18 mouse cellular contexts compared by ENCODE assay signal in the genomic region with DNA sequence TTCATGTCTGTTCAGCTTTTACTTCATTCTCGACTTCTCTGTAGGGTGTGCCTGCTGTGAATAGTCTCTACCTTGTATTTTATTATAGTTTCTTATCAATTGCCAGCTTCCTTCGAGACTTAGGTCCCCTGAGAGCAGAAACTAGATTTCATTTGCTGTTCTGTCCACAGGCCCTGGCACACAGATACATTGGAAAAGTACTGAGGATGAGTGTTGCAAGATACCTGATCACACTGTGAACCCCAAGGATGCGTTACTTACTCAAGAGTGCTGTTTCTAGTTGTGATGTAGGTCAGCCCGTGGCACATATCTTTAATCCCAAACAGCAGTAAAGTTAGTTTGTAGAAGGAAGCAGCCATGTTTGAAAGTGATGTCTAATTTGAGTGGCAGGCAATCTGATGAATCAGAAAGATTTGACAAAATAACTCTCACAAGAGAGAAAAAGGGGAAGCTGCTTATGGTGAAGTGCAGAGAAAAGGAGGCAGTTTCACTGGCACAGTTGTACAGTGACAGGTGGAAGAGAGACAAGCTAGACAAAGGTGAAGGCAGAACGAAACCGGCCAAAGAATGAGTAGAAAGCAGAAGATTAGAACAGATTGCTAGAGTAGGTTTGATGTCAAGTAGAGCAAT. TPM values are rescaled to one million over a fixed set of nuclear protein-coding genes. Genes with fewer than 3 reads are reported as not detected.
DNase-seq lines count a peak whose midpoint lies in the region; ATAC-seq and TF ChIP-seq lines count a peak whose summit lies in the region.
"Had no signal": no experiment of that assay in that cellular context is flagged by ENCODE, and none has a peak within 500 bp of the region (broad histone marks: within the 10 kb centered on the region; RNA-seq: fewer than 3 reads in every experiment).

No protein-coding gene starts in this region.

- TF ChIP-seq POLR2A in cerebellum, adult 2 months (IDR thresholded peaks at IDR 0.05; ENCODE audit: borderline replicate concordance, insufficient read depth, low read length): no peak

- H3K9me3 ChIP-seq in hindbrain, embryonic 10.5 days: no peaks in the 10 kb centered on the region
- no peaks in the 10 kb centered on the region for H3K9me3 ChIP-seq in hindbrain, embryonic 11.5 days (ENCODE audit: control insufficient read depth, low read length)
- H3K9me3 ChIP-seq in liver, embryonic 13.5 days (replicated peaks): no peaks in the 10 kb centered on the region
- H3K9me3 ChIP-seq: embryonic facial prominence, embryonic 15.5 days; hindbrain, embryonic 15.5 days had no signal

- no peak for ATAC-seq in hindbrain, embryonic 11.5 days (ENCODE audit: low FRiP score)
- no peak for ATAC-seq in liver, embryonic 13.5 days (ENCODE audit: low read depth)

- no peak overlapping the region for H3K4me2 ChIP-seq in hindbrain, embryonic 11.5 days (replicated peaks; ENCODE audit: low read depth, low read length)
- peak overlapping the region; percentile 93 for H3K4me2 ChIP-seq in liver, embryonic 13.5 days
- H3K4me2 ChIP-seq: embryonic facial prominence, embryonic 15.5 days; hindbrain, embryonic 15.5 days had no signal

- no peak overlapping the region for H3K9ac ChIP-seq in hindbrain, embryonic 11.5 days (ENCODE audit: low read depth, low read length)
- H3K9ac ChIP-seq in liver, embryonic 13.5 days: peak overlapping the region; percentile 59; the same call in 1 of the 2 replicates
- H3K9ac ChIP-seq: embryonic facial prominence, embryonic 15.5 days; hindbrain, embryonic 15.5 days had no signal

- H3K27me3 ChIP-seq in hindbrain, embryonic 10.5 days (ENCODE audit: insufficient read depth, poor library complexity, severe bottlenecking): no peaks in the 10 kb centered on the region
- H3K27me3 ChIP-seq in hindbrain, embryonic 11.5 days (ENCODE audit: control insufficient read depth, insufficient read depth, low read length): no peaks in the 10 kb centered on the region
- H3K27me3 ChIP-seq in liver, embryonic 13.5 days: no peaks in the 10 kb centered on the region
- H3K27me3 ChIP-seq in cerebellum, adult 2 months (ENCODE audit: control insufficient read depth, insufficient read depth, low read length): no peaks in the 10 kb centered on the region
- H3K27me3 ChIP-seq: embryonic facial prominence, embryonic 15.5 days; hindbrain, embryonic 15.5 days had no signal

- H3K36me3 ChIP-seq in hindbrain, embryonic 10.5 days: peaks cover 59% of the 10 kb centered on the region
- H3K36me3 ChIP-seq in hindbrain, embryonic 11.5 days (ENCODE audit: control insufficient read depth, insufficient read depth, low read length): peaks cover 5% of the 10 kb centered on the region; the same call in 1 of the 2 replicates
- H3K36me3 ChIP-seq in liver, embryonic 13.5 days: peaks cover 56% of the 10 kb centered on the region

- WGBS in hindbrain, embryonic 10.5 days: 90% methylated on average over 6 of the region's 6 CpGs
- 90% methylated on average over 6 of the region's 6 CpGs for WGBS in hindbrain, embryonic 11.5 days
- 58% methylated on average over 6 of the region's 6 CpGs for WGBS in liver, embryonic 13.5 days (ENCODE audit: insufficient replicate concordance)
- 48% methylated on average over 6 of the region's 6 CpGs for WGBS in cerebellum, adult 2 months

- DNase-seq in adrenal gland, adult 8-10 months: peak; percentile 39
- no peak for DNase-seq in adrenal gland, adult 18-20 months (ENCODE audit: low spot score in 2 of 2)
- DNase-seq in hindbrain, embryonic 10.5 days (ENCODE audit: low spot score): no peak
- DNase-seq in hindbrain, embryonic 11.5 days (ENCODE audit: low spot score): no peak
- DNase-seq in adrenal gland, postnatal 14 days: peak; percentile 54
- no peak for DNase-seq in liver, embryonic 13.5 days
- no peak for DNase-seq in cerebellum, adult 2 months
- no peak for DNase-seq in left cerebral cortex, adult 18-20 months (ENCODE audit: low spot score in 2 of 2)
- DNase-seq: heart, adult 18-20 months; kidney, postnatal 10 days; lung, adult 2 months; right cerebral cortex, postnatal 14 days; thymus, postnatal 14 days had no signal

- H3K4me1 ChIP-seq in hindbrain, embryonic 10.5 days (replicated peaks): peaks cover 33% of the 10 kb centered on the region
- no peaks in the 10 kb centered on the region; the same call in 1 of the 2 replicates for H3K4me1 ChIP-seq in hindbrain, embryonic 11.5 days (replicated peaks; ENCODE audit: control insufficient read depth, insufficient read depth, low read length)
- H3K4me1 ChIP-seq in liver, embryonic 13.5 days (replicated peaks): peaks cover 44% of the 10 kb centered on the region
- H3K4me1 ChIP-seq in cerebellum, adult 2 months (ENCODE audit: control insufficient read depth, insufficient read depth, low read length): no peaks in the 10 kb centered on the region

- 0 out of 2 replicates have a peak overlapping the region, but pooled peaks have one; percentile 0 for H3K4me3 ChIP-seq in hindbrain, embryonic 10.5 days
- no peak overlapping the region for H3K4me3 ChIP-seq in hindbrain, embryonic 11.5 days (ENCODE audit: low read depth, low read length)
- H3K4me3 ChIP-seq in liver, embryonic 13.5 days (replicated peaks): peak overlapping the region; percentile 84; the same call in 1 of the 2 replicates
- no peak overlapping the region for H3K4me3 ChIP-seq in cerebellum, adult 2 months (replicated peaks; ENCODE audit: insufficient read depth, low read depth, low read length)
- H3K4me3 ChIP-seq: embryonic facial prominence, embryonic 15.5 days; hindbrain, embryonic 15.5 days had no signal

- no peak overlapping the region for H3K27ac ChIP-seq in hindbrain, embryonic 10.5 days
- H3K27ac ChIP-seq in hindbrain, embryonic 11.5 days (ENCODE audit: low read depth, low read length): no peak overlapping the region
- H3K27ac ChIP-seq in liver, embryonic 13.5 days: peak overlapping the region; percentile 32; the same call in 1 of the 2 replicates
- no peak overlapping the region for H3K27ac ChIP-seq in cerebellum, adult 2 months (ENCODE audit: insufficient read depth, low read length)
- H3K27ac ChIP-seq: embryonic facial prominence, embryonic 15.5 days; hindbrain, embryonic 15.5 days had no signal

- TF ChIP-seq CTCF in cerebellum, adult 2 months (IDR thresholded peaks at IDR 0.05; ENCODE audit: borderline replicate concordance, insufficient read depth, low read depth, low read length): no peak

RNA-seq across cellular contexts. Expression of a gene that starts 3.0 kb away (rescaled TPM):
- total RNA-seq in adrenal gland, adult 8-10 months (2022): 10 to 100 TPM; 15.8 to 26.3 (median 19.0) TPM
- 10 to 100 TPM; 12.2 to 15.3 TPM for total RNA-seq in adrenal gland, adult 18-20 months (2021)
- 28.0 and 49.3 TPM in 2 replicates for polyA plus RNA-seq in hindbrain, embryonic 10.5 days (2016; fragmentation: Nextera tagmentation; extraction: Ambion mirVana)
- 31.3 and 36.1 TPM in 2 replicates for polyA plus RNA-seq in hindbrain, embryonic 11.5 days (2014; fragmentation: Nextera tagmentation; extraction: Ambion mirVana)
- 21.6 and 25.2 TPM in 2 replicates for total RNA-seq in adrenal gland, postnatal 14 days (2021)
- polyA plus RNA-seq in liver, embryonic 13.5 days (2015; fragmentation: Nextera tagmentation; extraction: Ambion mirVana): 38.5 and 45.7 TPM in 2 replicates
- 7.9 and 8.6 TPM in 2 replicates for polyA plus RNA-seq in cerebellum, adult 2 months (2012; rRNA removed)
- 10 to 100 TPM; 20.1 to 20.9 TPM for total RNA-seq in left cerebral cortex, adult 18-20 months (2021)

RNA-seq across cellular contexts. Expression of a gene that starts 3.3 kb away (rescaled TPM):
- total RNA-seq in adrenal gland, adult 8-10 months (2022): 100 to 1,000 TPM; 160 to 214 (median 189) TPM
- 100 to 1,000 TPM; 148 to 195 TPM for total RNA-seq in adrenal gland, adult 18-20 months (2021)
- 337 and 446 TPM in 2 replicates for polyA plus RNA-seq in hindbrain, embryonic 10.5 days (2016; fragmentation: Nextera tagmentation; extraction: Ambion mirVana)
- 351 and 390 TPM in 2 replicates for polyA plus RNA-seq in hindbrain, embryonic 11.5 days (2014; fragmentation: Nextera tagmentation; extraction: Ambion mirVana)
- 205 and 214 TPM in 2 replicates for total RNA-seq in adrenal gland, postnatal 14 days (2021)
- polyA plus RNA-seq in liver, embryonic 13.5 days (2015; fragmentation: Nextera tagmentation; extraction: Ambion mirVana): 216 and 252 TPM in 2 replicates
- polyA plus RNA-seq in cerebellum, adult 2 months (2012; rRNA removed): 95.0 and 101 TPM in 2 replicates
- 10 to 100 TPM; 94.1 to 94.2 TPM for total RNA-seq in left cerebral cortex, adult 18-20 months (2021)

RNA-seq across cellular contexts. Expression of a gene that starts 20.1 kb away (rescaled TPM):
- total RNA-seq in adrenal gland, adult 8-10 months (2022): 100 to 1,000 TPM; 124 to 171 (median 156) TPM
- total RNA-seq in adrenal gland, adult 18-20 months (2021): 100 to 1,000 TPM; 115 to 139 TPM
- polyA plus RNA-seq in hindbrain, embryonic 10.5 days (2016; fragmentation: Nextera tagmentation; extraction: Ambion mirVana): 68.9 and 74.9 TPM in 2 replicates
- 77.3 and 82.3 TPM in 2 replicates for polyA plus RNA-seq in hindbrain, embryonic 11.5 days (2014; fragmentation: Nextera tagmentation; extraction: Ambion mirVana)
- 125 and 148 TPM in 2 replicates for total RNA-seq in adrenal gland, postnatal 14 days (2021)
- 54.6 and 55.9 TPM in 2 replicates for polyA plus RNA-seq in liver, embryonic 13.5 days (2015; fragmentation: Nextera tagmentation; extraction: Ambion mirVana)
- 62.0 and 66.2 TPM in 2 replicates for polyA plus RNA-seq in cerebellum, adult 2 months (2012; rRNA removed)
- total RNA-seq in left cerebral cortex, adult 18-20 months (2021): 100 to 1,000 TPM in 1 of 2 experiments, 10 to 100 TPM in 1; 93.8 to 100 TPM

RNA-seq across cellular contexts. Expression of a gene that starts 49.1 kb away (rescaled TPM):
- total RNA-seq in adrenal gland, adult 8-10 months (2022): 10 to 100 TPM; 14.7 to 28.9 (median 21.4) TPM
- total RNA-seq in adrenal gland, adult 18-20 months (2021): 10 to 100 TPM; 14.8 to 16.2 TPM
- polyA plus RNA-seq in hindbrain, embryonic 10.5 days (2016; fragmentation: Nextera tagmentation; extraction: Ambion mirVana): 17.6 and 23.3 TPM in 2 replicates
- polyA plus RNA-seq in hindbrain, embryonic 11.5 days (2014; fragmentation: Nextera tagmentation; extraction: Ambion mirVana): 17.2 and 18.9 TPM in 2 replicates
- total RNA-seq in adrenal gland, postnatal 14 days (2021): 17.1 and 20.7 TPM in 2 replicates
- 6.4 and 10.1 TPM in 2 replicates for polyA plus RNA-seq in liver, embryonic 13.5 days (2015; fragmentation: Nextera tagmentation; extraction: Ambion mirVana)
- polyA plus RNA-seq in cerebellum, adult 2 months (2012; rRNA removed): 19.9 and 20.9 TPM in 2 replicates
- total RNA-seq in left cerebral cortex, adult 18-20 months (2021): 10 to 100 TPM; 21.2 to 22.0 TPM

RNA-seq across cellular contexts. Expression of a gene that starts 49.5 kb away (rescaled TPM):
- not detected for total RNA-seq in adrenal gland, adult 8-10 months (2022)
- not detected for total RNA-seq in adrenal gland, adult 18-20 months (2021)
- polyA plus RNA-seq in hindbrain, embryonic 10.5 days (2016; fragmentation: Nextera tagmentation; extraction: Ambion mirVana): not detected in 2 replicates
- polyA plus RNA-seq in hindbrain, embryonic 11.5 days (2014; fragmentation: Nextera tagmentation; extraction: Ambion mirVana): 0.66 TPM in 1 of 2 replicates, not detected in the other
- total RNA-seq in adrenal gland, postnatal 14 days (2021): not detected in 2 replicates
- polyA plus RNA-seq in liver, embryonic 13.5 days (2015; fragmentation: Nextera tagmentation; extraction: Ambion mirVana): 0.32 TPM in 1 of 2 replicates, not detected in the other
- polyA plus RNA-seq in cerebellum, adult 2 months (2012; rRNA removed): 0.25 TPM in 1 of 2 replicates, not detected in the other
- total RNA-seq in left cerebral cortex, adult 18-20 months (2021): not detected
- total RNA-seq: common myeloid progenitor, adult 5-6 weeks; heart, adult 18-20 months; layer of hippocampus, postnatal 10 days had no signal
- polyA plus RNA-seq: embryonic facial prominence, embryonic 15.5 days; hindbrain, embryonic 15.5 days; lung, adult 2 months; stomach, embryonic 14.5 days had no signal

Comparison
In these comparisons a context has a peak if more than half of its experiments do, and no peak if none do; other contexts are left out.
1. DNase-seq: peak in adrenal gland, adult 8-10 months (single experiment) and adrenal gland, postnatal 14 days (single experiment); none in adrenal gland, adult 18-20 months (0 of 2), hindbrain, embryonic 10.5 days (single experiment), hindbrain, embryonic 11.5 days (single experiment), liver, embryonic 13.5 days (single experiment), cerebellum, adult 2 months (0 of 2) and left cerebral cortex, adult 18-20 months (0 of 2).
2. H3K4me3 ChIP-seq: peak in hindbrain, embryonic 10.5 days (single experiment) and liver, embryonic 13.5 days (single experiment); none in hindbrain, embryonic 11.5 days (single experiment) and cerebellum, adult 2 months (single experiment).